Mouse (Mus musculus) neural tube, embryonic 12.5 days (tissue): ENCODE measurements around the gene Ccnk. TPM values are rescaled to one million over a fixed set of nuclear protein-coding genes. Genes with fewer than 3 reads are reported as not detected.

Experiments
- ATAC-seq: fragments of 200-750 bp; cut with Nextera tagmentation; 2 replicates; pipeline ENCODE4 v1.8.0; 2017; ENCODE audit warnings: low read depth, mild to moderate bottlenecking, moderate TSS enrichment, moderate library complexity; ENCODE audit not compliant: low FRiP score
- H3K27ac ChIP-seq: fragments of 300-500 bp; sonication (generic); 2 replicates; pipeline ENCODE4 v1.5.1; 2016
- H3K27me3 ChIP-seq: fragments of 300-500 bp; sonication (generic); replicated peaks from 2 replicates; pipeline ENCODE4 v1.6.1; 2016; ENCODE audit warnings: mild to moderate bottlenecking
- H3K36me3 ChIP-seq: fragments of 300-500 bp; sonication (generic); 2 replicates; pipeline ENCODE4 v1.6.1; 2016; ENCODE audit warnings: mild to moderate bottlenecking
- H3K4me1 ChIP-seq: fragments of 300-500 bp; sonication (generic); 2 replicates; pipeline ENCODE4 v1.6.1; 2016
- H3K4me2 ChIP-seq: fragments of 300-500 bp; sonication (generic); replicated peaks from 2 replicates; pipeline ENCODE4 v1.6.1; 2016; ENCODE audit warnings: mild to moderate bottlenecking
- H3K4me3 ChIP-seq: fragments of 300-500 bp; sonication (generic); 2 replicates; pipeline ENCODE4 v1.5.1; 2016
- H3K9ac ChIP-seq: fragments of 300-500 bp; sonication (generic); 2 replicates; pipeline ENCODE4 v1.6.1; 2016; ENCODE audit warnings: mild to moderate bottlenecking
- H3K9me3 ChIP-seq: fragments of 300-500 bp; sonication (generic); 2 replicates; pipeline ENCODE4 v1.6.1; 2016; ENCODE audit warnings: mild to moderate bottlenecking
- WGBS: fragments of 180-500 bp; shearing (Covaris S2); methylation state at CpG from one replicate; pipeline ENCODE4 v1.1.7; 2016; 5-methylcytosine and 5-hydroxymethylcytosine counted together
- polyA plus RNA-seq: library from polyadenylated mRNA; unstranded; fragments of >200 nt; fragmentation: Nextera tagmentation; extraction: Ambion mirVana; gene quantifications from 2 replicates; pipeline ENCODE4 v1.2.1, GENCODE M21; 2016

Ccnk gene
- polyA plus RNA-seq, 1 experiment from 2014 or later = 3.2 TPM

DNA sequence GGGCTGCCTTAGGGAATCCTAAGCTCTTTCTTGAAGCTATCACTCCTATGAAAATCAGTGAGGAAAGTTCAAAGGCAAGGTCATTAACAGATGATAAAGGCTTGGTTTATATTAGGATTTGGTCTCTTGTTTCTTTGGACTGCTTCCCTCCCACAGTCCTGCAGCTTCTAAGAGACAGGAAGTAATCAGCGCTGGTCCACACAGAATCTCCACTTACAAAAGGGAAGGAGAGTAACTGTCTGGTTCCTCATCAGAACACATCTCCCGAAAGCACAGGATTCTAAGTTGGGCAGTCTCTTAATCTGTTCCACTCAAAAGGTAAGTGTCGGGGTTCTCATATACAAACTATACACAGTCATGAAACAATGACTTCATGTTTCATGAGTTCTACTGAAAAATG lies 10.5 kb upstream of the Ccnk start:
- Histone ChIP-seq H3K4me3 (no peak overlapping the region), H3K27ac (no peak overlapping the region), H3K36me3 (peaks cover 3% of the 10 kb centered on the region; the same call in 1 of the 2 replicates), H3K27me3 (no peaks in the 10 kb centered on the region), H3K4me1 (peaks cover 5% of the 10 kb centered on the region; the same call in 1 of the 2 replicates), H3K9me3 (no peaks in the 10 kb centered on the region), H3K9ac (no peak overlapping the region), H3K4me2 (no peak overlapping the region)
- ATAC-seq = no peak
- 83% methylated on average over 3 of the region's 3 CpGs for WGBS

DNA sequence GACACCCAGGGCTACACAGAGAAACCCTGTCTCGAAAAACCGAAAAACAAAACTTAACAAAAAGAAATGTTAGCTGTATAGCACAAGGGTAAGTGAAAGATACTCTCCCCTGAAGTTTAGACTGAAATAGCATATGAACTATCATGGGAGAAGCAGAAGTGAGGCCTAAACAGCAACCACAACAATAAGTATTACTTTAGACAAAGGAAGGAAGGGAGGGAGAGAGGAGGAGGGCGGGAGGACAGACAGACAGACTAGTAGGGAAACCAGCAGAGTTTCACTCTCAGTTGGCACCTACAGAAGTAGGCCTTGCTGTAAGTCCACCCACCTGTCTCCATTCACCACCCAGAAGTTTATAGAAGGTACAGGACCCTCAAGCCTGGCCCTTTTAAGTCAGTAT lies 8.9 kb upstream of the Ccnk start:
- peaks cover 5% of the 10 kb centered on the region; the same call in 1 of the 2 replicates for H3K4me1 ChIP-seq
- no peaks in the 10 kb centered on the region for H3K27me3 ChIP-seq
- no peak overlapping the region for H3K9ac ChIP-seq
- no peak overlapping the region for H3K27ac ChIP-seq
- no peaks in the 10 kb centered on the region for H3K36me3 ChIP-seq
- H3K4me3 ChIP-seq = no peak overlapping the region
- 91% methylated on average over 3 of the region's 3 CpGs for WGBS
- H3K9me3 ChIP-seq = no peaks in the 10 kb centered on the region
- ATAC-seq = no peak
- H3K4me2 ChIP-seq = no peak overlapping the region

DNA sequence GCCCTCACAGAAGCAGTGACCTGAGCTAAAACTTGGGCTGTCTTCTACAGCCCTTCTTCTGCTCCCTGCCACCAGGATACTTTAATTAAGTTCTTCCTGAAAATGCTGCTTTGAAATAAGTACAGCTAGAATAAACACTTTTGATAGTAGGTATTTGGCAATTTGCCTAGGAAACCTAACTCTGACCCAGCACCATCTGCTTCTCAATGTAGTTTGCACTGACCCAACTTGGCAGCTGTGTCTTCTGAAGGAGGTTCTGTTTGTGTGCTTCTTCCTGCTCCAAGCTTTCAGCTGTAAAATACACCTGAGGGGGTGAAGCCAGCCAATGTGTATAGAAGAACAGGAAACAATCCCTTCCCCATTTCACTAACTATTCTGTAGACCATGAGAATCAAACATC lies 8.0 kb upstream of the Ccnk start:
- ATAC-seq = no peak
- Histone ChIP-seq H3K4me1 (0 out of 2 replicates have a peak, but pooled peaks cover 8% of the 10 kb centered on the region), H3K4me2 (no peak overlapping the region), H3K36me3 (no peaks in the 10 kb centered on the region), H3K9ac (no peak overlapping the region), H3K27ac (no peak overlapping the region), H3K4me3 (no peak overlapping the region), H3K9me3 (no peaks in the 10 kb centered on the region), H3K27me3 (no peaks in the 10 kb centered on the region)

DNA sequence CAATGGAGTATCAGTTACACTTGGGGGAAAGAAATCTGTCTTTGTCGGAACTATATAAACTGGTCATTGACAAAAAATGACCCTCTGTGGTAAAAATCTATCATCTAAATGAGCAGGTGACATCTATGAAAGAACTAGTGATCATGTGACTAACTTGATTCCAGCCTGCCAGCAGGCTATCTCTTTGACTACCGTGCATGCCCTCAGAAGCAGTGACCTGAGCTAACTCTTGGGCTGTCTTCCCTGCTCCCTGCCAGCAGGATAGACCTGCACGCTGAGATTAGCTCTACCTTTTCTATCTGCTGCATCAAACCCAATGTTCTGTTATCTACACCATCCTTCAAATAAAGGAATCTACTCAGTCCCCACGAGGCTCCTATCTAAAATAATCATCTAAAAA lies 6.7 kb upstream of the Ccnk start:
- ATAC-seq = no peak
- Histone ChIP-seq H3K4me3 (no peak overlapping the region), H3K27me3 (no peaks in the 10 kb centered on the region), H3K9ac (no peak overlapping the region), H3K9me3 (no peaks in the 10 kb centered on the region), H3K4me2 (no peak overlapping the region), H3K4me1 (peaks cover 21% of the 10 kb centered on the region), H3K27ac (no peak overlapping the region), H3K36me3 (no peaks in the 10 kb centered on the region)
- WGBS = 58% methylated on average over 4 of the region's 4 CpGs

DNA sequence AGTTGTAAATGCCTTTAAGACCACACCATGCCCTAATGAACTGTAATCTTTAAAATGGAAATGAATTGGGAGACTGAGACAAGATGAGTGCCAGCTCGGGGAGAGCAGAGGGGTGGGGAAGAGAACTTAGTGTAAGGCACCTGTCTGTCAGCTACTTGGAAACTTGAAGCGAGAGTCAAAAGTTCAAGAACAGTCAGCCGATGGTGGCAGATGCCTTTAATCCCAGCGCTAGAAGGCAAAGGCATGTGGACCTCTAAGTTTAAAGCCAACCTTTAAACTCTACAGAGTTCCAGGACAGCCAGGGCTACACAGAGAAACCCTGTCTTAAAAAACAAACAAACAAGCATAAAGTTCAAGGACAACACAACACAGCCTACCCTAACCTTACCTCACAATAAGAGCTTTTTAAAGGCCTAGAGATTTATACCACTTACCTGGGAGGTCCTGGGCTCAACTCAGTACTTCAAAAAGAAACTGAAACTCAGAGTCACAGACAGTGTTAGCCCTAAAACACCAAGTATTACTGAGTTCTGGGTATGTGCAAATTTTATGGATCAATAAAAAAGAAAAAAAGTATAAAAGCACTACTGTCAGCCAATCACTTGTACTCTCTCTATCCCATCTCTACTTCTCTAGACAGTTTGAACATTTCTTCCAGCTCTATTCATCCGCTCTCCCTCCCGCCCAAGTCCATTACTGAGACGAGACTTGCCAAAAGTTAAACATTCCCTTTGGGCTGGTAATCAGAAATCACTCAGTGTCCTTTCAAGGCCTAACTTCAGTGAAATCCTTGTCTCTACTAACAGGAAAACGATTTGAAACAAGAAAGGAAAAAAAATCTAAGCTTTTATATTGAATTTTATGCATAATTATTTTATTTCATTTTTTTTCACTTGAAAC lies 4.5 kb upstream of the Ccnk start:
- ATAC-seq = no peak
- WGBS = 74% methylated on average over 8 of the region's 8 CpGs

DNA sequence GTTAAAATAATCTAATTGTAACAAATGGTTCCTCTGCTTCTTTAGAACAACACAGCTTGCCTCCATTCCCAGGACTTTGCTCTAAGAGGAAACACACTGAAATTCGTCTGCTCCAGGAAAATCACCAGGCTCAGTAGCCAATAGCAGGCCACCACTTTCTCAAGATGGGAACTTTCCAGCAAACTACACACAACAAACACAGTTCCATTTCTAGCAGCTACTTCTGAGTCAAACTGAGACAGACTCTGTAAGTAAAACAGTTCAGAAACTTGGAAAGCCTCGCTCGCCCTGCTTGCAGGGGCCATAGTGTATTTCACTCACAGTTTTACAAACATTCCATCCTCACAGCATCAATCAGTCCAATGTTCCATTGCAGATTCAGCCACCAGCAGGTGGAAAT lies 3.0 kb upstream of the Ccnk start:
- H3K9ac ChIP-seq = no peak overlapping the region

More for the DNA sequence above, 4.5 kb upstream of the Ccnk start:
- H3K4me2 ChIP-seq = no peak overlapping the region
- H3K4me3 ChIP-seq = no peak overlapping the region
- H3K9ac ChIP-seq = no peak overlapping the region
- no peak overlapping the region for H3K27ac ChIP-seq
- H3K4me1 ChIP-seq = peaks cover 30% of the 10 kb centered on the region
- no peaks in the 10 kb centered on the region for H3K27me3 ChIP-seq
- no peaks in the 10 kb centered on the region for H3K36me3 ChIP-seq
- H3K9me3 ChIP-seq = no peaks in the 10 kb centered on the region

DNA sequence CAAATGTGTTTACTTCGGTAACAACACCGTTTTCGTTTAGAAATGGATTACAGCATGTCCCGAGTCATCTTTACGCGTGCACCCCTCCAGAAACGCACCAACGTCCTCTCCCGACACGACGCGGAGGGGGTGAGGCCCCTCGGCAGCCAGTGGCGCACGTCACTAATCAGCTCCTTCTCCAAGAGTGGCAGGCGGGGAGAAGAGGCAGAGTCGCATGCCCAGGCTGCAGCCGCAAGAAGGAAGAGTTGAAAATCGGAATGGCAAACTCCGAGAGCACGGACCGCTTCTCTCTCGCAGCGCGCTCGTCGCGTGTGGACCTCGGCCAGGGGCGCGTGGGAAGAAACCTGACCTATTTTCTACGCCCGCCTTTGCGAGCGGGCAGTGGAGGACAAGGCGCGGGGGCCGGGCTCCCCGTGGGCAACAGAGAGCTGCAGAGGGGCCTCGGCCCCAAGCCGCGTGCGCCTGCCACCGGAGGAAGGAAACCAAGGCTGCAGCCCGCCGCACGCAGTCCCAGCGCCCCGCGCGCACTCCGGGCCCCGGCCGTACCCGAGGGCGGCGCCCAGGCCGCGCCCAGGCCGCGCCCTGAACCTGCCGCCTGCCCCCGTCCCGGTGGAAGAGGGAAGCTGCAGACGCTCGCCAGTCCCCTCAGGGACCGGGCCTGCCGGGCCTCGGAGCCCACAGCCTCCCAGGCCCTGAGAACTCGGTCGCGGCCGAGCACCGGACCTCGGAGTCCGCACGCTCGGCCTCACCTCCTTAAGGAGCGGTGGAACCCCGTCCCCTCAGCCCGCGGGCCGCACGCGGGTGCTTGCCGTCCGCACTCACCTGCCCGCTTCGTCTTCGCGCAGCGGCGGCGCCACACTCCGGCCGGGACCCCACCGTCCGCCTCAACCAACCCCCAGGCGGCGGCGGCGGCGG lies 791 bp upstream of the Ccnk start:
- H3K36me3 ChIP-seq = peaks cover 13% of the 10 kb centered on the region; the same call in 1 of the 2 replicates
- H3K9me3 ChIP-seq = no peaks in the 10 kb centered on the region
- peak overlapping the region; percentile 89 for H3K4me2 ChIP-seq
- peaks cover 30% of the 10 kb centered on the region for H3K4me1 ChIP-seq
- peak overlapping the region; percentile 94 for H3K9ac ChIP-seq
- peak overlapping the region; percentile 59 for H3K27ac ChIP-seq
- peak overlapping the region; percentile 99 for H3K4me3 ChIP-seq
- ATAC-seq = peak; percentile 59
- WGBS = under 1% methylated on average over 103 of the region's 103 CpGs
- no peaks in the 10 kb centered on the region for H3K27me3 ChIP-seq

More for the DNA sequence above, 3.0 kb upstream of the Ccnk start:
- Histone ChIP-seq H3K4me1 (peaks cover 32% of the 10 kb centered on the region), H3K4me2 (no peak overlapping the region), H3K27ac (no peak overlapping the region), H3K27me3 (no peaks in the 10 kb centered on the region), H3K36me3 (no peaks in the 10 kb centered on the region), H3K4me3 (no peak overlapping the region), H3K9me3 (no peaks in the 10 kb centered on the region)
- WGBS = 76% methylated on average over 3 of the region's 3 CpGs
- no peak for ATAC-seq

DNA sequence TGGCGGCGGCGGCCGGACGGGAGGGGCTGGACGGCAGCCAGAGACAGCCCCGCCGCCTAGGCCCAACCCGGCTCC lies 296 bp upstream of the Ccnk start, which contains the start of gene Setd3:
Gene Setd3 (minus strand): TSS at position 69 of the 75 bp plus-strand sequence.
- Histone ChIP-seq H3K9ac (peak within 1 kb of the TSS; percentile 94), H3K4me1 (peaks cover 30% of the 10 kb centered on the region), H3K4me2 (peak within 1 kb of the TSS; percentile 89), H3K36me3 (peaks cover 18% of the 10 kb centered on the region; the same call in 1 of the 2 replicates), H3K27ac (peak within 1 kb of the TSS; percentile 59), H3K27me3 (no peaks in the 10 kb centered on the region), H3K4me3 (peak within 1 kb of the TSS; percentile 99), H3K9me3 (no peaks in the 10 kb centered on the region)
- 0% methylated on average over 8 of the region's 9 CpGs for WGBS
- no peak for ATAC-seq

DNA sequence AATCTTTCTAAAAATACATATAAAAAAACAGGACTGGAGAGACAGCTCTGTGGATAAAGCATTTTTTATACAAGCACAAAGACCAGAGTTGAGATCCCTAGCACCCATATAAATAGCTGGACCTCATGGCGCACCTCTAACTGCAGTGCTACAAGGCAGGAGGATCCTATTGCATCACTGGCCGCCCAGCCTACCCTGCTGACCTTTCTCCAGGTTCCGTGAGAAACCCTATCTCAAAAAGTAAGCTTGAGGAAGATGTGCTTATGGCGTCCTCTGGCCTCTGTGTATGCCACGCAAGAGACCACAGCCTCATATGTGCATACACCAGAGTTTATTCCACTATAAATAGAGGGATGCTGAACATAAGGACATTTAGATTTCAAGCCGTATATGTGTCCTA lies 2.3 kb downstream of the Ccnk start:
- ATAC-seq = no peak
- H3K27ac ChIP-seq = no peak overlapping the region

DNA sequence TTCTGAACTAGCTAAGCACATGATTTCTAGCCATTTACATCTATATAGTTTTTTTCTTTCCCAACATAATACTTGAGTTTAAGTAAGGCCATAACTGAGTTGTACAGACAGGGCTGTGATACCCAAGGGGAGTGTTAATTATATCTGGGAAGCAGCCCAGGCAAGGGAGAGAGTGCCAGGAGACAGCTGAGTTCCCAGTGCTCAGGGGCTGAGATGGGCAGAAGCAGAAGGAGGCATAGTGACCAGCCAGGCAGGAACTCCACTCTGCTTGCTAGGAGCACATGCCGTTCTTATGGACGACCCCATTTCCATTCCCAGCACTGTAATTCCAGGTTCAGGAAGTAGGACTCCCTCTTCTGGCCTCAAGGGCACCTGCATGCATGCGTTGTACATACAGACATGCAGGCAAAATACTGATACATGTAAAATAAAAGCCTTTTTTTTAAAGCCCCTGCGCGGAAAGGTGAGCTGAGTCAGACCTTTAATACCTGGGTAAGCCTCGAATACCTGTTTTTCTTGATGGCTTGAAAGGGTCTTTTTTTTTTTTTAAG lies 8.2 kb downstream of the Ccnk start:
- Histone ChIP-seq H3K4me3 (no peak overlapping the region), H3K27me3 (no peaks in the 10 kb centered on the region), H3K9ac (no peak overlapping the region), H3K4me1 (no peaks in the 10 kb centered on the region), H3K27ac (no peak overlapping the region), H3K4me2 (no peak overlapping the region), H3K9me3 (no peaks in the 10 kb centered on the region), H3K36me3 (peaks cover 71% of the 10 kb centered on the region)
- ATAC-seq = no peak
- WGBS = 91% methylated on average over 6 of the region's 6 CpGs

More for the DNA sequence above, 2.3 kb downstream of the Ccnk start:
- H3K4me2 ChIP-seq = no peak overlapping the region
- H3K36me3 ChIP-seq = peaks cover 28% of the 10 kb centered on the region
- no peak overlapping the region for H3K4me3 ChIP-seq
- no peak overlapping the region for H3K9ac ChIP-seq
- H3K27me3 ChIP-seq = no peaks in the 10 kb centered on the region
- WGBS = 96% methylated on average over 6 of the region's 6 CpGs
- H3K4me1 ChIP-seq = peaks cover 23% of the 10 kb centered on the region
- no peaks in the 10 kb centered on the region for H3K9me3 ChIP-seq

DNA sequence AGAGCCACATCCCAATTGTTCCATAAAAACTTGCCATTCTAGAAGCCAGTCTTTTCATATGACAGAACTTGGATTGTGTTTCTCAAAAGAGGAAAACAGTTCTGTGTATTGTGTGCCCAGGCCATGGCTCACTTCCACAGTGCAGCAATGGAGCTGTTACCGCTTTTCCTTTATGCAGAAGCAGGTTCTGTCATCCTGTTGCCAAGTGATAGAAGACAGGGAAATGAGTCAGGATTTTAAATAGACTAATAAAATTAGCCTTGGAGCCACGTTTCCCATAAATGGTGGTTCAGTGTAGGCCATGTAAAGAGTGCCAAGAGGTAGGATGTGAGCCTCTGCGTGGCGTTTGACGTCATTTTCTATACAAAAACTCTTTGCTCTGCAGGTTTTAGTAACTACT lies 14.5 kb downstream of the Ccnk start:
- Histone ChIP-seq H3K27ac (no peak overlapping the region), H3K9ac (no peak overlapping the region), H3K4me2 (no peak overlapping the region), H3K27me3 (no peaks in the 10 kb centered on the region), H3K4me1 (no peaks in the 10 kb centered on the region), H3K36me3 (peaks cover 95% of the 10 kb centered on the region), H3K9me3 (no peaks in the 10 kb centered on the region), H3K4me3 (no peak overlapping the region)
- WGBS = 94% methylated on average over 5 of the region's 5 CpGs
- ATAC-seq = no peak

- H3K4me1 ChIP-seq = no peaks in the 10 kb centered on the region
- H3K4me3 ChIP-seq = no peak overlapping the region
- H3K9ac ChIP-seq = no peak overlapping the region
- no peaks in the 10 kb centered on the region for H3K27me3 ChIP-seq
- ATAC-seq = no peak
- H3K27ac ChIP-seq = no peak overlapping the region
- H3K36me3 ChIP-seq = peaks cover 97% of the 10 kb centered on the region
- WGBS = 94% methylated on average over 11 of the region's 11 CpGs
- H3K9me3 ChIP-seq = no peaks in the 10 kb centered on the region
- no peak overlapping the region for H3K4me2 ChIP-seq
Observed at GRCm38 (mm10) chr12:108195761-108196160, 16.4 kb downstream of the Ccnk start.
